Mouse (Mus musculus) forebrain, embryonic 11.5 days (tissue): Measurements from ENCODE around the gene Uso1. TPM values are rescaled to one million over a fixed set of nuclear protein-coding genes. Genes with fewer than 3 reads are reported as not detected.
"Not testable (repeated sequence)": the region's sequence is repeated elsewhere in the genome, so short reads cannot be mapped to it uniquely, and the experiment has no call there.

Experiments
- ATAC-seq: fragments of 200-750 bp; cut with Nextera tagmentation; replicated peaks from 2 replicates; pipeline ENCODE4 v1.8.0; 2017; ENCODE audit warnings: moderate TSS enrichment; ENCODE audit not compliant: low FRiP score
- DNase-seq: peaks from one replicate; pipeline ENCODE4 v3.0.0-alpha.2; 2017; ENCODE audit warnings: low spot score
- H3K27ac ChIP-seq: fragments of 300-500 bp; sonication (generic); 2 replicates; pipeline ENCODE4 v1.5.1; 2014; ENCODE audit warnings: low read depth, low read length
- H3K27me3 ChIP-seq: fragments of 300-500 bp; sonication (generic); 2 replicates; pipeline ENCODE4 v1.6.1; 2014; ENCODE audit warnings: mild to moderate bottlenecking, low read length, mixed read lengths; ENCODE audit not compliant: control insufficient read depth, insufficient read depth
- H3K36me3 ChIP-seq: fragments of 300-500 bp; sonication (generic); 2 replicates; pipeline ENCODE4 v1.6.1; 2014; ENCODE audit warnings: mild to moderate bottlenecking, low read length, moderate library complexity, mixed read lengths; ENCODE audit not compliant: control insufficient read depth, insufficient read depth
- H3K4me1 ChIP-seq: fragments of 300-500 bp; sonication (generic); replicated peaks from 2 replicates; pipeline ENCODE4 v1.6.1; 2014; ENCODE audit warnings: low read length, mixed read lengths; ENCODE audit not compliant: control insufficient read depth, insufficient read depth
- H3K4me2 ChIP-seq: fragments of 300-500 bp; sonication (generic); 2 replicates; pipeline ENCODE4 v1.6.1; 2014; ENCODE audit warnings: low read depth, mild to moderate bottlenecking, low read length, moderate library complexity, mixed read lengths; ENCODE audit not compliant: severe bottlenecking
- H3K4me3 ChIP-seq: fragments of 300-500 bp; sonication (generic); 2 replicates; pipeline ENCODE4 v1.5.1; 2014; ENCODE audit warnings: low read depth, low read length
- H3K9ac ChIP-seq: fragments of 300-500 bp; sonication (generic); 2 replicates; pipeline ENCODE4 v1.6.1; 2014; ENCODE audit warnings: low read length
- H3K9me3 ChIP-seq: fragments of 300-500 bp; sonication (generic); 2 replicates; pipeline ENCODE4 v1.6.1; 2016; ENCODE audit warnings: low read length, mixed read lengths; ENCODE audit not compliant: control insufficient read depth
- WGBS: fragments of 180-500 bp; shearing (Covaris S2); extraction: QIAGEN DNeasy Blood & Tissue Kit; methylation state at CpG from one replicate; pipeline ENCODE4 v1.1.7; 2014; 5-methylcytosine and 5-hydroxymethylcytosine counted together
- polyA plus RNA-seq: library from polyadenylated mRNA; unstranded; fragments of >200 nt; fragmentation: Nextera tagmentation; extraction: Ambion mirVana; gene quantifications from 2 replicates; pipeline ENCODE4 v1.2.1, GENCODE M21; 2014

Gene Uso1
- polyA plus RNA-seq, 1 experiment from 2014 or later = 25.7 TPM

DNA sequence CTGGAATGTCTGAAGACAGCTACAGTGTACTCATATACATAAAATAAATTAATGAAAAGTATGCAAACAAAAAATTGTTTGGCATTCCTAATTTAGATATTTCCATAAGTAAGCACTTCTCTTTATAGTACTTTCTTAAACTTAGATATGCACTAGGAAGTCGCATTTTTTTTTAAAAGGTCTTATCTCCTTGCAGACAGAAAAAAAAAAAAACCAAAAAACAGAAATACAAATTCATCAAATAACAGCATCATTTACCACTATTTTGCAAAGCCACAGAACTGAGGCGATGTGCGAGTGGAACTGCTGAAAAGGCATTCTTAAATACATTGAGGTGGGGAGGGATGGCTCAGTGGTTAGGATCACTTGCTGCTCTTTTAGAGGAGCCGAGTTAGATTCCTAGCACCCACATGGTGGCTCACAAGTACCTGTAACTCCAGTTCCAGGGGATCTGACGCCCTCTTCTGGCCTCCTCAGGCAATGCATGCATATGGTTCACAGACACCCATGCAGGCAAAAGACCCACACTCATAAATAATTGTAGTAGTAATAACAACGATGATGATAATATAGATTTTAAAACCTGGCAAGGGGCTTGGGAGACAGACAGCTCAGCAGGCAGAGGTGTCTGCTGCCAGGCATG lies 7.6 kb upstream of the Uso1 start:
- DNase-seq (no peak), ATAC-seq (no peak)
- Histone ChIP-seq H3K36me3 (no peaks in the 10 kb centered on the region), H3K4me1 (no peaks in the 10 kb centered on the region), H3K27me3 (no peaks in the 10 kb centered on the region), H3K4me2 (no peak overlapping the region), H3K9me3 (no peaks in the 10 kb centered on the region), H3K4me3 (no peak overlapping the region), H3K27ac (no peak overlapping the region), H3K9ac (no peak overlapping the region)
- WGBS = 88% methylated on average over 6 of the region's 6 CpGs

- Histone ChIP-seq H3K9me3 (no peaks in the 10 kb centered on the region), H3K27ac (no peak overlapping the region), H3K4me2 (no peak overlapping the region), H3K9ac (no peak overlapping the region), H3K4me1 (no peaks in the 10 kb centered on the region; the same call in 1 of the 2 replicates), H3K27me3 (no peaks in the 10 kb centered on the region), H3K4me3 (no peak overlapping the region), H3K36me3 (no peaks in the 10 kb centered on the region)
- no peak for DNase-seq
- WGBS = 93% methylated on average over 4 of the region's 4 CpGs
- ATAC-seq = no peak
Measured at GRCm38 (mm10) chr5:92132127-92132526, 5.6 kb upstream of the Uso1 start.

GRCm38 (mm10) chr5:92133006-92133405 lies 4.7 kb upstream of the Uso1 start:
- not testable (repeated sequence) for DNase-seq, H3K27me3 ChIP-seq, H3K27ac ChIP-seq, H3K4me1 ChIP-seq, ATAC-seq, H3K36me3 ChIP-seq, H3K4me2 ChIP-seq, H3K9ac ChIP-seq, H3K9me3 ChIP-seq, H3K4me3 ChIP-seq
- WGBS = 78% methylated on average over 4 of the region's 4 CpGs

- DNase-seq (no peak), ATAC-seq (no peak)
- 83% methylated on average over 3 of the region's 3 CpGs for WGBS
- Histone ChIP-seq H3K4me3 (no peak overlapping the region), H3K9me3 (no peaks in the 10 kb centered on the region), H3K4me1 (peaks cover 4% of the 10 kb centered on the region; the same call in 1 of the 2 replicates), H3K27ac (no peak overlapping the region), H3K36me3 (no peaks in the 10 kb centered on the region), H3K27me3 (no peaks in the 10 kb centered on the region), H3K4me2 (no peak overlapping the region), H3K9ac (no peak overlapping the region)
Measured at GRCm38 (mm10) chr5:92134934-92135333, 2.8 kb upstream of the Uso1 start.

- Histone ChIP-seq H3K27ac (no peak overlapping the region), H3K4me2 (peak overlapping the region; percentile 48; the same call in 1 of the 2 replicates), H3K9ac (peak overlapping the region; percentile 37), H3K4me1 (peaks cover 4% of the 10 kb centered on the region; the same call in 1 of the 2 replicates), H3K27me3 (no peaks in the 10 kb centered on the region), H3K36me3 (no peaks in the 10 kb centered on the region), H3K4me3 (peak overlapping the region; percentile 75), H3K9me3 (no peaks in the 10 kb centered on the region)
- DNase-seq (no peak), ATAC-seq (no peak)
- 69% methylated on average over 9 of the region's 9 CpGs for WGBS
Measured at GRCm38 (mm10) chr5:92136536-92137238, 1.1 kb upstream of the Uso1 start.

GRCm38 (mm10) chr5:92138093-92138621 lies 419 bp downstream of the Uso1 start:
- no peak for DNase-seq
- peak; percentile 83 for ATAC-seq
- Histone ChIP-seq H3K4me2 (peak overlapping the region; percentile 66), H3K27me3 (no peaks in the 10 kb centered on the region), H3K27ac (no peak overlapping the region), H3K9ac (peak overlapping the region; percentile 75), H3K9me3 (no peaks in the 10 kb centered on the region), H3K4me3 (peak overlapping the region; percentile 75), H3K36me3 (no peaks in the 10 kb centered on the region), H3K4me1 (peaks cover 4% of the 10 kb centered on the region; the same call in 1 of the 2 replicates)
- WGBS = 0% methylated on average over 37 of the region's 43 CpGs

DNA sequence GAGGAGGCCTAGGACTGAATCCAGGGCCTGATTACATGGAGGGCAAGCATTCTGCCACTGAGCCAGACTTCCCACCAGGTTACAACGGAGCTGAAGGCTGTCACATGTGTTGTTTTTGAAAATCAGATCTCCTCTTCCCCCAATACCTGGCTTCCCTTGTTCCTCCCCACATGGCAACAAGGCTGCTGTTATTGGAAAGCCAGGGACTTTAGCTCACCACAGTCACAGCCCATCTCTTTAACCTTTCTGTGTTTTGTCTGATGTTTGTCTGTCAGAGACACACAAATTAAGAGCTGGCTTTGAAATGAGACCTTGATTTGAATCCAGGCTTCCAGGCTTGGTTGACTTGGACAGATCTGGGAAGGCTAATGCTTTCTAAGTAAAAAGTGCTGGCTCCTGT lies 1.5 kb downstream of the Uso1 start:
- H3K4me3 ChIP-seq = 0 out of 2 replicates have a peak overlapping the region, but pooled peaks have one; percentile 75
- H3K27ac ChIP-seq = no peak overlapping the region
- H3K27me3 ChIP-seq = no peaks in the 10 kb centered on the region
- no peaks in the 10 kb centered on the region for H3K36me3 ChIP-seq
- WGBS = 46% methylated on average over 1 of the region's 1 CpGs
- ATAC-seq (no peak), DNase-seq (no peak)
- no peaks in the 10 kb centered on the region for H3K9me3 ChIP-seq
- H3K4me1 ChIP-seq = peaks cover 4% of the 10 kb centered on the region; the same call in 1 of the 2 replicates
- peak overlapping the region; percentile 12; the same call in 1 of the 2 replicates for H3K9ac ChIP-seq
- no peak overlapping the region; the same call in 1 of the 2 replicates for H3K4me2 ChIP-seq

- WGBS = 80% methylated on average over 5 of the region's 5 CpGs
- Histone ChIP-seq H3K4me3 (no peak overlapping the region), H3K4me1 (peaks cover 4% of the 10 kb centered on the region; the same call in 1 of the 2 replicates), H3K9me3 (no peaks in the 10 kb centered on the region), H3K36me3 (no peaks in the 10 kb centered on the region), H3K27me3 (no peaks in the 10 kb centered on the region), H3K4me2 (no peak overlapping the region), H3K27ac (no peak overlapping the region), H3K9ac (no peak overlapping the region)
- no peak for DNase-seq
- no peak for ATAC-seq
Measured at GRCm38 (mm10) chr5:92141696-92142095, 4.0 kb downstream of the Uso1 start.
